Mouse (Mus musculus) olfactory bulb, adult 2 months (tissue): ENCODE measurements at regions not wholly inside any gene's neighbourhood (a gene's known extent, or its start where the extent isn't known, plus 50 kb on each side); places are given as distances from the start of the nearest gene placed in this dataset.

Source experiments
- H3K27ac ChIP-seq: fragments of 200-500 bp; 2 replicates; pipeline ENCODE4 v1.5.1; 2012; ENCODE audit warnings: low read depth, low read length; ENCODE audit not compliant: insufficient read depth
- H3K4me1 ChIP-seq: fragments of 200-500 bp; 2 replicates; pipeline ENCODE4 v1.6.1; 2012; ENCODE audit warnings: low read length; ENCODE audit not compliant: control insufficient read depth, insufficient read depth
- H3K4me3 ChIP-seq: fragments of 200-500 bp; 2 replicates; pipeline ENCODE4 v1.5.1; 2012; ENCODE audit warnings: mild to moderate bottlenecking, low read depth, low read length, moderate library complexity; ENCODE audit not compliant: insufficient read depth
- CTCF ChIP-seq: fragments of 200-500 bp; IDR thresholded peaks from 2 replicates; pipeline ENCODE4 v1.5.1; 2012; ENCODE audit warnings: low read depth, mild to moderate bottlenecking, low read length, moderate library complexity; ENCODE audit not compliant: insufficient read depth
- POLR2A ChIP-seq: fragments of 200-500 bp; IDR thresholded peaks from 2 replicates; pipeline ENCODE4 v1.6.1; 2012; ENCODE audit warnings: mild to moderate bottlenecking, low read depth, low read length, moderate library complexity; ENCODE audit not compliant: insufficient read depth
- WGBS: fragments of 180-500 bp; shearing (Covaris S2); methylation state at CpG from one replicate; pipeline ENCODE4 v1.1.7; 2018; 5-methylcytosine and 5-hydroxymethylcytosine counted together

DNA sequence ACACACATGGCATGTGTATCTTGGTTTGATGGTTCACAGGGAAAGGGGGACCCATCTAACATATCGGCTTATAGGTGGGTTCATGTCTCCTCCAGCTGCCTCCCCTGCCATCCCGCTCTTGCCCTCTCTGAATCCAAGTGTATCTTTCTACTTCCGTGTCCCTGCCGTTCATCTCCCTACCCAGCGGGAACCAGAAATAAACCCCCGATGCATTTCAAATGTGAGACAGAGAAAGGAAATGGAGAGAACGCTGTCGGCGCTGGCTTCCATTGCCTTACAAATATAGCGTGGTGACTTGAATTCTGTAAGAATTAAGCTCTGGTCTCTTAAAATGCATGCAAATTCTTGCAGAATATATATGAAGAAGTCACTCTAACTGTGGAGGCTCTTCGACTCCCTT lies 379.2 kb downstream of the Vrk1 start:
- Histone ChIP-seq H3K27ac (no peak overlapping the region), H3K4me1 (no peaks in the 10 kb centered on the region), H3K4me3 (no peak overlapping the region)
- WGBS, result 78% methylated on average over 11 of the region's 11 CpGs
- TF ChIP-seq POLR2A (no peak), CTCF (no peak)

DNA sequence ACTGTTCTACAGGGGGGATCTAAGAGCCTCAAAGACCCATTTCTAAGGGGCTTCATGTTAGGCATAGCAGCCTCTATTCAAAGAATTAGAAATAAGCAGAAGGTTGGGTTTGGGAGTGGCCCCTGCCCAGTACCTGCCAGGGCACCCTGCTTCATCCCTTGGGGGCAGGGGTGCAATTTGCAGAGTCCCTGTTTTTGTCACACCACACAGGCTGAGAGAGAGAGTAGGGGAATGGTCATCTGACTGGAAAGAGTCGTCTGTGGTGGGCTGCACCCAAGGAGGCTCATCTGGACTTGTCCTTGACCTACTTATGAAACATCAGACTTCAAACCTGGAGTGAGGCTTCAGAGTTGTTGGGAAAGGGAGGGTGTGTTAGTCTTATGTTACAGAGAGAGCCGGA lies 382.3 kb downstream of the Vrk1 start:
- 84% methylated on average over 2 of the region's 2 CpGs for WGBS
- Histone ChIP-seq H3K4me1 (no peaks in the 10 kb centered on the region), H3K4me3 (no peak overlapping the region), H3K27ac (no peak overlapping the region)
- TF ChIP-seq POLR2A (no peak), CTCF (no peak)

DNA sequence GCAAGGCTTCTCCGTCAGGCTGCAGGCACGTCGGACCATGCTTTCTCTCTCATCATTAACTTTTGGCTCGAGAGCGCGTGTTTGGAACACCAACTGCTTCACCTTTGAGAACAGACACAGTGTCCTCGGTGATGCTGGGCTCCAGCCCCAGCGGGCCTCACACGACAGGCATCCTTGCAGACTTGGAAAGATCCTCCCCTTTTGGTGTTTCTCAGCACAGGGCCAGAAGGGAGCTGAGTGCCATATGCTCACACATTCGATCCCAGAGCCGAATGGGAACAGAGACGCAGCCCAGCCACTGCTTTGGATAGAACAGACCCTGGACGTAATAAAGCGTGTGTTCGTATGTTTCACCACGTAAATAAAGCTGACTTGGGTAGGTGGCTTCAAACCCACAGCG lies 389.1 kb downstream of the Vrk1 start:
- H3K4me3 ChIP-seq, result no peak overlapping the region
- WGBS, result 93% methylated on average over 17 of the region's 17 CpGs
- no peak overlapping the region for H3K27ac ChIP-seq
- H3K4me1 ChIP-seq, result no peaks in the 10 kb centered on the region
- TF ChIP-seq CTCF (no peak), POLR2A (no peak)

DNA sequence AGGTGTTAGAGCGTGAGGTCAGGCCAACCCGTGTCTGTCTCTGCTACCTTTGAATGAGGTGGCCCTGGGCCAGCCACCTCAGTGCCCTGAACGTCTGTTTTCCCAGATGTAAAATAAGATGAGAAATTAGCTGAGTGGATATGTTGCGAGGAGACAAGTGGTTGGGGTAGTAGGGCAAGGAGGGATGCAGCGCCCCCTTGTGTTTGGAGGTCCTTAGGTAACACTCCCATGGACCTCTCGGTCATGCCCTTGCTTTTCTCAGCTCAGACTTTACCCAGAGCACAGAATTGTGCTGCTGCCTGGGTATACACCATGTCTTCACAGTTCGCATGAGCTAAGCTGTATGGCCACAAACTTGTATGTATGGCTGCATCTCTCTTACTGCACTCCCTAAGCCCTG lies 401.0 kb downstream of the Vrk1 start:
- WGBS, result 79% methylated on average over 7 of the region's 7 CpGs
- H3K4me1 ChIP-seq, result peaks cover 17% of the 10 kb centered on the region
- no peak overlapping the region for H3K4me3 ChIP-seq
- peak overlapping the region; percentile 2; the same call in 1 of the 2 replicates for H3K27ac ChIP-seq
- TF ChIP-seq POLR2A, result no peak
- TF ChIP-seq CTCF, result no peak

GRCm38 (mm10) chr12:106426631-106427030 lies 416.6 kb downstream of the Vrk1 start:
- Histone ChIP-seq H3K4me1 (peaks cover 8% of the 10 kb centered on the region), H3K4me3 (no peak overlapping the region), H3K27ac (no peak overlapping the region)
- 90% methylated on average over 4 of the region's 4 CpGs for WGBS
- TF ChIP-seq CTCF (no peak), POLR2A (no peak)

DNA sequence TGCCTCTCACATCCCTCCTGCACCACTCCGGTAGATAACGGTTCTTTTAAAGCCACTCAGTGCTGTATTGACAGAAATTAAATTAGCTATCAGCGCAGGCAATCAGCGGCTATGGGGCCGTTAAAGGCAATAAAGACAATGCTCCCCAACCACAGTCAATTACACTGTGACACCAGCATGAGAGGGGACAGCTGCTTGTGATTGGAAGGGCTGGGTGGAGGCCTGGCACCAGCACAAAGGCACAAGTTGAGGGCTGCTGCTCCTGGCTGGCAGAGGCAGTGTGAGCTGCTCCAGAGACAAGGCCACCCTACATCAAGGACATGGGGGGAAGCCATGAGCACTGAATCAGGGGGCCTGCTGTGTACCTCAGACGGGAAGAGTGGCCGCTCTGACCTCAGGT lies 420.0 kb downstream of the Vrk1 start:
- H3K4me3 ChIP-seq, result no peak overlapping the region
- peaks cover 8% of the 10 kb centered on the region for H3K4me1 ChIP-seq
- 77% methylated on average over 7 of the region's 7 CpGs for WGBS
- no peak overlapping the region for H3K27ac ChIP-seq
- no peak for TF ChIP-seq POLR2A
- TF ChIP-seq CTCF, result no peak

DNA sequence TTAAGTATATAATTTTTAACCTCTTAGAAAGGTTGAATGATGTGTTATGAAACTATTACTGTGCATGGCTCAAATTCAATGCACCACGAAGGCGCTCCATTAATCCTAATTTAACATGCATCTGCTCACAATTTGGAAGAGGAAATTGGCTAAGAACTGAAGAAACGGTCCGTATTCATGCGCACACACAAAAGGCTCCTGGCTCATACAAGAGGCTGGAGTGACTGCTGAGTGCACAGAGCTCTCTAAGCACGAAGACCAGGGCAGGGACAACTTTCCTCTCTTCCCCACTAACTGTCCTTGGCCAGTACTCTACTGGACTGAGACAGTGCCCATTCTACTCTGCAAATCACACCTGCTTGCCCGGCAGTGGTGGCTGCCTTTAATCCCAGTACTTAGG lies 435.1 kb downstream of the Vrk1 start:
- no peak for TF ChIP-seq POLR2A
- no peak for TF ChIP-seq CTCF
- 66% methylated on average over 7 of the region's 7 CpGs for WGBS
- Histone ChIP-seq H3K4me1 (peaks cover 22% of the 10 kb centered on the region), H3K4me3 (no peak overlapping the region), H3K27ac (no peak overlapping the region)

- 56% methylated on average over 10 of the region's 10 CpGs for WGBS
- no peak for TF ChIP-seq CTCF
- no peak for TF ChIP-seq POLR2A
- Histone ChIP-seq H3K4me3 (no peak overlapping the region), H3K4me1 (peaks cover 22% of the 10 kb centered on the region), H3K27ac (no peak overlapping the region)
Measured at GRCm38 (mm10) chr12:106445976-106446375, 435.9 kb downstream of the Vrk1 start.

- 33% methylated on average over 20 of the region's 20 CpGs for WGBS
- no peak overlapping the region for H3K4me3 ChIP-seq
- peaks cover 22% of the 10 kb centered on the region for H3K4me1 ChIP-seq
- TF ChIP-seq POLR2A (no peak), CTCF (no peak)
- H3K27ac ChIP-seq, result no peak overlapping the region; the same call in 1 of the 2 replicates
Measured at GRCm38 (mm10) chr12:106446876-106447532, 437.0 kb downstream of the Vrk1 start.
